Mouse (Mus musculus): ENCODE data around the gene Slc51b. TPM values are rescaled to one million over a fixed set of nuclear protein-coding genes. Genes with fewer than 3 reads are reported as not detected.

Slc51b gene
- not detected in 2 replicates for total RNA-seq (2012; rRNA removed)
- not detected in 2 replicates for total RNA-seq (2014; rRNA removed)
- not detected in 2 replicates for polyA plus RNA-seq (2012; ENCODE audit: insufficient read length, low read depth)

- Histone ChIP-seq H3K4me2 (ENCODE audit: insufficient read depth, low read depth, poor library complexity, severe bottlenecking) (no peak within 1 kb of the TSS), H3K9ac (ENCODE audit: insufficient read depth, low read depth) (no peak within 1 kb of the TSS), H3K36me3 (replicated peaks in 1 of 2; ENCODE audit: control insufficient read depth in 1 of 2, insufficient read depth in 1 of 2, low read length in 1 of 2) (no peaks in the 10 kb centered on the region), H3K9me3 (replicated peaks; ENCODE audit: low read length) (no peaks in the 10 kb centered on the region), H3K27me3 (replicated peaks) (no peaks in the 10 kb centered on the region), H3K79me2 (replicated peaks; ENCODE audit: control insufficient read depth, extremely low read depth, insufficient read depth, poor library complexity, severe bottlenecking) (no peaks in the 10 kb centered on the region), H3K4me3 (replicated peaks in 1 of 3; ENCODE audit: low read depth in 2 of 3, low read length in 2 of 3, poor library complexity in 1 of 3) (no peak within 1 kb of the TSS), H3K4me1 (ENCODE audit: control insufficient read depth in 1 of 2, insufficient read depth in 2 of 2) (peaks cover 0 to 9% of the 10 kb centered on the region in 2 experiments; a peak in 2 of 4 replicates), H3K27ac (ENCODE audit: insufficient read depth, low read depth) (no peak within 1 kb of the TSS)
- dilution Hi-C loops (cut with MboI; ENCODE audit: extremely low pct_ligation_motif_present, extremely low pct_unique_long_range_greater_than_20kb, low sequenced_read_pairs): no loop called here
- DNase-seq (ENCODE audit: extremely low read depth): no peak
- in situ Hi-C loops (cut with MboI; ENCODE audit: low pct_ligation_motif_present, low pct_unique_long_range_greater_than_20kb, low sequenced_read_pairs): loop anchor here (10.0 kb wide), 1 partner anchor 198 kb away; no protein-coding TSS in a partner anchor
- TF ChIP-seq ZNF384 (IDR thresholded peaks at IDR 0.05; ENCODE audit: low read depth, low read length) (no peak), POLR2AphosphoS2 (IDR thresholded peaks at IDR 0.05; ENCODE audit: low read depth, low read length) (no peak), ZC3H11A (IDR thresholded peaks at IDR 0.05; ENCODE audit: low read depth, low read length) (no peak), BHLHE40 (IDR thresholded peaks at IDR 0.05; ENCODE audit: low read depth, low read length) (no peak), NELFE (IDR thresholded peaks at IDR 0.05; ENCODE audit: low read depth, low read length) (no peak), KAT2A (IDR thresholded peaks at IDR 0.05; ENCODE audit: insufficient replicate concordance, low read length) (no peak), USF1 (IDR thresholded peaks at IDR 0.05; ENCODE audit: low read depth, low read length) (no peak), CHD2 (IDR thresholded peaks at IDR 0.05; ENCODE audit: low read length) (no peak), TCF12 (IDR thresholded peaks at IDR 0.05; ENCODE audit: low read depth, low read length) (no peak), SIN3A (IDR thresholded peaks at IDR 0.05; ENCODE audit: low read length) (no peak), MEF2A (IDR thresholded peaks at IDR 0.05; ENCODE audit: borderline replicate concordance, low read depth, low read length) (no peak), RCOR1 (conservative IDR thresholded peaks at IDR 0.05; ENCODE audit: low read depth, low read length) (no peak)
These were observed at the start of gene Slc51b for GRCm38 (mm10) chr9:65422760-65423501. Gene Slc51b, minus strand, starts transcription at chr9:65422955.

DNA sequence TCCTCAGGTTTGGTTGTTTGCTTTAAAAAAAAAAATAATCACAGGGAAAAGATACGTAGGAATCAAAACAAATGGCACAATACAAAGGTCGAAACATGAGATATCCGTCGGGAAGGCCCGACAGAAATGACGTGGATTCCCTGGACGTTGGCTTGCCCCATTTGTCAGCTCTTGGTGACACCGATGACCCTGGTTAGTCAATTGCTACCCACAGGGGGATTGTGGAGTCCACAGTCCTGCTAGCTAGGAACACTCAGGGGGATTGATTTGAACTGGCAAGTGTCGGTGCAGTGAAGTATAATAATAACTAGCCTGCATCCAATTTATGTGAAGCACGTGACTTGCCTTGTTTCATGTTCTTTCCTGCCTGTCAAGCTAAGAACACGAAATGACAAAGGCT, 44.9 kb upstream of the Slc51b start:
- Histone ChIP-seq H3K4me1 (ENCODE audit: control insufficient read depth in 1 of 2, insufficient read depth in 2 of 2) (peaks cover 3 to 14% of the 10 kb centered on the region in 2 experiments; a peak in 3 of 4 replicates), H3K9me3 (replicated peaks; ENCODE audit: low read length) (peaks cover 5% of the 10 kb centered on the region), H3K27ac (ENCODE audit: insufficient read depth, low read depth) (no peak overlapping the region), H3K79me2 (replicated peaks; ENCODE audit: control insufficient read depth, extremely low read depth, insufficient read depth, poor library complexity, severe bottlenecking) (peaks cover 4% of the 10 kb centered on the region; the same call in 1 of the 2 replicates), H3K9ac (ENCODE audit: insufficient read depth, low read depth) (no peak overlapping the region), H3K4me3 (replicated peaks in 1 of 3; ENCODE audit: low read depth in 2 of 3, low read length in 2 of 3, poor library complexity in 1 of 3) (no peak overlapping the region), H3K36me3 (replicated peaks in 1 of 2; ENCODE audit: control insufficient read depth in 1 of 2, insufficient read depth in 1 of 2, low read length in 1 of 2) (peaks cover 38 to 75% of the 10 kb centered on the region in 2 experiments), H3K4me2 (ENCODE audit: insufficient read depth, low read depth, poor library complexity, severe bottlenecking) (no peak overlapping the region), H3K27me3 (replicated peaks) (no peaks in the 10 kb centered on the region)
- dilution Hi-C loops (cut with MboI; ENCODE audit: extremely low pct_ligation_motif_present, extremely low pct_unique_long_range_greater_than_20kb, low sequenced_read_pairs): no loop called here
- no peak for DNase-seq (ENCODE audit: extremely low read depth)
- in situ Hi-C loops (cut with MboI; ENCODE audit: low pct_ligation_motif_present, low pct_unique_long_range_greater_than_20kb, low sequenced_read_pairs): no loop called here
- TF ChIP-seq MAFK (IDR thresholded peaks at IDR 0.05; ENCODE audit: insufficient replicate concordance, low read length) (no peak), JUND (conservative IDR thresholded peaks at IDR 0.05; ENCODE audit: low read depth, low read length) (no peak), ZMIZ1 (IDR thresholded peaks at IDR 0.05; ENCODE audit: low read depth, low read length) (no peak), ZKSCAN1 (IDR thresholded peaks at IDR 0.05; ENCODE audit: borderline replicate concordance, low read depth, low read length) (no peak), HCFC1 (IDR thresholded peaks at IDR 0.05; ENCODE audit: low read depth, low read length) (no peak), MXI1 (IDR thresholded peaks at IDR 0.05; ENCODE audit: low read depth, low read length) (no peak), USF2 (conservative IDR thresholded peaks at IDR 0.05; ENCODE audit: low read depth, low read length) (no peak), POLR2A (IDR thresholded peaks at IDR 0.05; ENCODE audit: low read depth, low read length) (no peak), SMC3 (IDR thresholded peaks at IDR 0.05; ENCODE audit: low read depth, low read length) (no peak), POLR2AphosphoS2 (IDR thresholded peaks at IDR 0.05; ENCODE audit: low read depth, low read length) (no peak), ELF1 (IDR thresholded peaks at IDR 0.05; ENCODE audit: low read depth, low read length) (no peak), EP300 (IDR thresholded peaks at IDR 0.05; ENCODE audit: low read length) (no peak), MAZ (IDR thresholded peaks at IDR 0.05; ENCODE audit: low read depth, low read length) (no peak), NELFE (IDR thresholded peaks at IDR 0.05; ENCODE audit: low read depth, low read length) (no peak), ZNF384 (IDR thresholded peaks at IDR 0.05; ENCODE audit: low read depth, low read length) (no peak), MEF2A (IDR thresholded peaks at IDR 0.05; ENCODE audit: borderline replicate concordance, low read depth, low read length) (no peak), MYC (IDR thresholded peaks at IDR 0.05; ENCODE audit: low read depth, low read length) (no peak), RAD21 (IDR thresholded peaks at IDR 0.05; ENCODE audit: low read depth, low read length) (no peak), SIN3A (IDR thresholded peaks at IDR 0.05; ENCODE audit: low read length) (no peak)
